Mouse (Mus musculus) c-Kit-negative CD71-positive TER-119-positive erythroid progenitor cells, embryonic 14.5 days (primary cell): ENCODE data around the gene Pagr1b.

Experiments
- DNase-seq: peaks from one replicate; pipeline ENCODE4 v3.0.0-alpha.2; 2013; ENCODE audit warnings: low read depth, low spot score

The Pagr1b gene

GRCm38 (mm10) chr7:127016481-127016485 lies at the start of gene Pagr1b:
Gene Pagr1b, minus strand, starts transcription at chr7:127016484.
- no peak for DNase-seq

GRCm38 (mm10) chr7:127065538-127065937 lies 49.3 kb upstream of the Pagr1b start:
- DNase-seq: no peak

GRCm38 (mm10) chr7:127055026-127055585 lies 38.8 kb upstream of the Pagr1b start:
- DNase-seq: no peak

GRCm38 (mm10) chr7:127041851-127042672 lies 25.8 kb upstream of the Pagr1b start, which contains the start of gene Kif22:
Gene Kif22, minus strand, starts transcription at chr7:127042471.
- DNase-seq: peak; percentile 86

- DNase-seq: no peak
Observed at GRCm38 (mm10) chr7:127031244-127031643, 15.0 kb upstream of the Pagr1b start.

- no peak for DNase-seq
Observed at GRCm38 (mm10) chr7:127030172-127030571, 13.9 kb upstream of the Pagr1b start.

- no peak for DNase-seq
Observed at GRCm38 (mm10) chr7:127027885-127028284, 11.6 kb upstream of the Pagr1b start.

GRCm38 (mm10) chr7:127026984-127027726 lies 10.9 kb upstream of the Pagr1b start, which contains the start of gene Maz:
Gene Maz, minus strand, starts transcription at chr7:127027037.
- peak; percentile 95 for DNase-seq

- peak; percentile 54 for DNase-seq
Observed at GRCm38 (mm10) chr7:127026616-127026983, 10.3 kb upstream of the Pagr1b start.

GRCm38 (mm10) chr7:127026161-127026600 lies 9.9 kb upstream of the Pagr1b start:
- no peak for DNase-seq

- no peak for DNase-seq
Observed at GRCm38 (mm10) chr7:127025556-127026160, 9.4 kb upstream of the Pagr1b start.

- peak; percentile 61 for DNase-seq
Observed at GRCm38 (mm10) chr7:127024755-127025555, 8.7 kb upstream of the Pagr1b start.

- DNase-seq: no peak
Observed at GRCm38 (mm10) chr7:127023896-127024690, 7.8 kb upstream of the Pagr1b start.

GRCm38 (mm10) chr7:127023272-127023691 lies 7.0 kb upstream of the Pagr1b start:
- no peak for DNase-seq

GRCm38 (mm10) chr7:127022528-127023271 lies 6.4 kb upstream of the Pagr1b start:
- no peak for DNase-seq

GRCm38 (mm10) chr7:127021563-127022527 lies 5.6 kb upstream of the Pagr1b start:
- DNase-seq: no peak

- no peak for DNase-seq
Observed at GRCm38 (mm10) chr7:127020901-127021562, 4.7 kb upstream of the Pagr1b start, which contains the start of the genes Gm42742 and Prrt2. Gene Gm42742, minus strand, starts transcription at chr7:127021097. Gene Prrt2, minus strand, starts transcription at chr7:127021211.

- DNase-seq: no peak
Observed at GRCm38 (mm10) chr7:127020491-127020890, 4.2 kb upstream of the Pagr1b start.
